In the genomic region with DNA sequence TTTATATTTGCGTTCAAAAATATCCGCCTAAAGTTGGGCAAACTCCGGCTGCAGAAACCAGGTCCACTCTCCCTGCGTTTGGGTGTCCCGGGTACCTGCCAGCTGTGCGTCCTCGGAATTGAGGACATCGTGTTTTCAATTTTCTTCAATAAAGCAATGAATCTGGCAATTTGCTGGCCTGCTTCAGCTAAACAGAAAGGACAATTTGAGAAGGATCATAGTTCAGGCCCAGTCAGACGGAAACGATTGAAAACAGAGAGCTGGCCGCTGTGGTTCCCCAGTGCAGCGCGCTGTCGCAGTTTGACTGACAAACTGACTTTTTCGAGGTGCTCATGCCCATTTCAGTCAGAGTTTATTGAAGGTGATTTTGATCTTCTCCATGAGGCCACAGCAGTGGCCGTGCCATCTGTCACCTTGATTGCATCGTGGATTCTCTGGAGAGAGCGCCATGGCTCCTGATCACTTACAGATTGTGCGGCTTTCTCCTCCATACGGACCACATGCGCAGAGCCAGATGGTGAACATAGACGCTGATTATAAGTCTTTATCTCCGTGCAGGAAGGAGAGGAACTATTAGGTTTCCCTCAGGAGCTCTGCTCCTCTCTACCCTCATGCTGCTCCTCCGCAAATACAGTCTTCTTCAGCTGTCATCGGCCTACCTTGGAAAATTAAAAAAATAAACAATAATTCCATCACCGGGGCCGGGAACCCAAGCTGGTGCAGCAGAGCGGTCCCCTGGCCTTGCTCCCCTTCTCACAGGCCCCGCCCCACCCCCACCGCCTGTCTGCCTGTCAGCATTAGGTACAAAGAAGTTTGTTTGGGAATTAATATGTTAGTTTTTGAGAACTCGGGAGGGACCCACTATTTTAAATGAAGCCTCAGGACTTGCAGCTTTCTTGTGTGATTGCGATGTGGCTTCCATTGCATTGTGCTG, we compare ENCODE assay signal across 8 mouse cellular contexts.
DNase-seq lines count a peak whose midpoint lies in the region; ATAC-seq and TF ChIP-seq lines count a peak whose summit lies in the region.

No protein-coding gene starts in this region.

- 1% methylated on average over 32 of the region's 32 CpGs for WGBS in forebrain, embryonic 16.5 days
- 21% methylated on average over 32 of the region's 32 CpGs for WGBS in liver, adult 2 months

- peak overlapping the region; percentile 44 for H3K4me3 ChIP-seq in forebrain, embryonic 16.5 days (replicated peaks; ENCODE audit: low read length)
- peak overlapping the region; percentile 39 for H3K4me3 ChIP-seq in liver, adult 2 months (ENCODE audit: insufficient read depth, low read depth, low read length)

- no peaks in the 10 kb centered on the region for H3K36me3 ChIP-seq in forebrain, embryonic 16.5 days (ENCODE audit: control insufficient read depth, insufficient read depth)
- no peaks in the 10 kb centered on the region for H3K36me3 ChIP-seq in liver, adult 2 months (ENCODE audit: control insufficient read depth, insufficient read depth, low read length)

- DNase-seq in adrenal gland, adult (ENCODE audit: inconsistent age in 2 of 2, low spot score in 1 of 2): peak; percentile 27 to 71
- no peak for DNase-seq in adrenal gland, postnatal 4 days (ENCODE audit: low spot score in 2 of 2)
- DNase-seq in cerebellum, adult 18-20 months: peak; percentile 75 to 79
- DNase-seq in kidney, adult 8-10 months: peak; percentile 30 to 58
- peak; percentile 86 for DNase-seq in liver, adult 2 months (ENCODE audit: extremely low read depth, low read depth, low spot score)
- peak; percentile 76 for DNase-seq in neural tube, embryonic 10.5 days (ENCODE audit: extremely low spot score, low spot score)
- no peak for DNase-seq in natural killer cell, adult 2 months (ENCODE audit: low spot score in 2 of 2)

- no peaks in the 10 kb centered on the region for H3K27me3 ChIP-seq in forebrain, embryonic 16.5 days (replicated peaks; ENCODE audit: control insufficient read depth, insufficient read depth, low read length)
- no peaks in the 10 kb centered on the region for H3K27me3 ChIP-seq in liver, adult 2 months (ENCODE audit: control insufficient read depth, insufficient read depth, low read length)

- peak overlapping the region; percentile 53 for H3K9ac ChIP-seq in forebrain, embryonic 16.5 days (replicated peaks; ENCODE audit: low read depth, low read length)
- H3K9ac ChIP-seq in liver, adult 2 months (ENCODE audit: low read depth, low read length): peak overlapping the region; percentile 40

- H3K4me2 ChIP-seq in forebrain, embryonic 16.5 days (ENCODE audit: low read length): peak overlapping the region; percentile 60

- peak overlapping the region; percentile 92 for H3K27ac ChIP-seq in forebrain, embryonic 16.5 days (ENCODE audit: low read length)
- peak overlapping the region; percentile 75 for H3K27ac ChIP-seq in liver, adult 2 months (replicated peaks; ENCODE audit: insufficient read depth, low read depth, low read length)

- H3K4me1 ChIP-seq in forebrain, embryonic 16.5 days (replicated peaks; ENCODE audit: control insufficient read depth, insufficient read depth, low read length): peaks cover 37% of the 10 kb centered on the region
- H3K4me1 ChIP-seq in liver, adult 2 months (ENCODE audit: control insufficient read depth, insufficient read depth, low read length): peaks cover 6% of the 10 kb centered on the region

- ATAC-seq in forebrain, embryonic 16.5 days: peak; percentile 89

- no peaks in the 10 kb centered on the region for H3K79me2 ChIP-seq in liver, adult 2 months (ENCODE audit: control insufficient read depth, insufficient read depth, low read length)

- H3K9me3 ChIP-seq in forebrain, embryonic 16.5 days (ENCODE audit: control insufficient read depth, low read length): no peaks in the 10 kb centered on the region

- TF ChIP-seq POLR2A in liver, adult 2 months (IDR thresholded peaks at IDR 0.05; ENCODE audit: extremely low read depth, insufficient read depth, low read length): no peak

- no peak for TF ChIP-seq CTCF in liver, adult 2 months (IDR thresholded peaks at IDR 0.05; ENCODE audit: low read depth, low read length)

Comparison
In these comparisons a context has a peak if more than half of its experiments do, and no peak if none do; other contexts are left out.
1. DNase-seq: peak in adrenal gland, adult (2 of 2), cerebellum, adult 18-20 months (2 of 2), kidney, adult 8-10 months (2 of 2), liver, adult 2 months (single experiment) and neural tube, embryonic 10.5 days (single experiment); none in adrenal gland, postnatal 4 days (0 of 2) and natural killer cell, adult 2 months (0 of 2).